Mouse (Mus musculus) heart, postnatal 36 days (tissue): ENCODE results near the gene Gapdhs. TPM values are rescaled to one million over a fixed set of nuclear protein-coding genes. Genes with fewer than 3 reads are reported as not detected.
"Not testable (repeated sequence)": the region's sequence is repeated elsewhere in the genome, so short reads cannot be mapped to it uniquely, and the experiment has no call there.

ENCODE experiments used
- DNase-seq, 2 experiments: peaks; one replicate each; pipeline ENCODE4 v3.0.0; 2021 to 2022
- intact Hi-C: fragments of 180-260 bp; cut with DNase I; formaldehyde crosslinking; loops from one replicate; pipeline ENCODE4 v1.15.1; 2025
- total RNA-seq, 2 experiments: library from RNA; stranded (reverse); gene quantifications; 2 replicates each; pipeline ENCODE4 v1.2.3; 2021

Gene Gapdhs
- total RNA-seq, 2 experiments from 2014 or later, result not detected

DNA sequence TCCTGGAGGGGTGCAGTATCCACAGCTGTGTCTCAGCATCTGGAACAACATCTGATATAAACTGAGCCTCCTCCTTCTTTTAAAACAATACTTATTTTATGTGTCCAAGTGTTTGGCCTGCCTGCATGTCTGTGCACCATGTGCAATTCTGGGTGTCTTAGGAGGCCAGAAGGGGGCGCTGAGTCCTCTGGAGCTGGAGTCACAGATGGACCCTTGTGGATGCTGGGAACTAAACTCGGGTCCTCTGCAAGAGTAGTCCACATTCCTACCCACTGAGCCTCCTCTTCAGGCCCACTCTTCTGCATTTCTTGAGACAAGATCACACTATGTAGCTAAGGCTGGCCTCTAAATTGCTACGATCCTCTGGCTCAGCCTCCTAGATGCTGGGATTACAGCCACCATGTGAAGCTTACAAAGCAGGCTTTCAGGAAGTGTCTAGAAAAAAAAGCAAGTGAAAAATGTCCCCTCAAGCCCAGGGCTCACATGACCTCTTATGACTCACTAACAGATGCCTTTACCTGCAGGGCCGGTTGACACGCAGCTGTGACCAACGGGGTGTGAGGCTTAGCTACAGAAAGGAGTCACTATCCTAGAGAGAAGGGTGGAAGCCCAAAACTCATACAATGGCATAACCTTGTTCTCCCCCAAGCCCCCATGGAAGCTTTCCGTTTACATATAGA is 4.2 kb upstream of the Gapdhs start:
- DNase-seq, result no peak
- intact Hi-C loops, result no loop called here

DNA sequence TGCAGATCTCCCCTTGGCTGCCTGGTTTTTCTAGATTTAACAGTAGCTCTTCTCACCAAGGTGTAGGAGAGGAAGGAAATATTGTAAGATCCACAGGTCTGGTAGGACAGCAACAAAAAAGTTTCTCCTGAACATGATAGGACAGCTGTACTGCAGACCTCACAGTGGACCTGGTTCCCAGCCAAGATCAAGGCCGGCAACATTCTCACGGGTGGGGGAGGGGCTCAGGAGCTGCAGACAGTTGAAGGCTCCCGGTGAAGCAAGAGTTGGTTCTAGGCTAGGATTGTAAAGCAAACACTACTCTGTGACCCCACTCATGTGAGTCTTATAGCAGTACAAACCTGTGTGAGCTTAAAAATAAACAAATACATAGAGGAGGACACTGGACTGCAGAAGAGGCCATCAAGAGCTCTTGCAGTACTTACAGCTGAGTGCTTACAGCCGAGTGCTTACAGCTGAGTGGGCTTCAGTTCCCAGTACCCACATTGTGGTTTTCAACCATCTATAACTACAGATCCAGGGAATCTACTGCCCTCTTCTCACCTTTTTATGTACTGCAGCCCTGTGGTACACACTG is 629 bp upstream of the Gapdhs start:
- intact Hi-C loops, result no loop called here
- DNase-seq, result peak; percentile 22 to 30

DNA sequence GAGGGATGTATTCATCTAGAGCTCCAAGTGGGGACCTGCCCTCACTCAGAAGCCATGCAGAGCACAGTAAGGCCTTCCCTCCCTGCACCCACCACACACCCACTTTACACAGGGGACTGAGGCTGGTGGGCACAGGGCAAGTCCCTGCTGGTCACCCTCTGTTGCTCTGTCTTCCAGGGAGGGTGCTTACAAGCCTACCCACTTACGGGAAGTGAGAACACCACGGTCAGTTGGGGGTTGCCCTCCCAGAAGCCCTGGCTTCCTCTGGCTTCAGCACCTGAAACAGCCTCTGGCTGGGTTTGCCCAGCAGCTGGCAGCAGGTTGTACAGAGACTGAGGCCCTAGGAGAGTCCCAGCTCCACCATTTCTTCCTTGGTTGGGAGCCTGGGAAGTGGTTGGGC is 911 bp downstream of the Gapdhs start:
- intact Hi-C loops, DNase-seq: not testable (repeated sequence)

DNA sequence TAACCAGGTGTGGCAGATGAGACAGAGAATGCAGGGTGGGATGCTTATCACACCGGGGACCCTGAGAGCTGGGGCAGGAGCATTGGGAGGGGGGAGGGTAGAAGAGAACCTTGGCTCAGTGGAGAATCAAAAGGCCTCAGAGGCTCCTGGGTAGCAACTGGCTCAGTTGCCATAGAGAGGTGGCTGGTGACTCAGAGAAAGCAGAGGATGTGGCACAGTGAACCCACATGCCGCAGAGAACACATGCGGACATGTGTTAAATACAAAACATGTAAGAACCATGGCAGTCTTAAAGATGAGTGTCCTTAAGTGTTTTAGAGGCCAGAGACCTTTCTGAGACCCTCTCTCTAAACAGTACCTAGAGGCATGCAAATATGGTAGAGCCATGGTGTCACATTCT is 7.3 kb downstream of the Gapdhs start:
- intact Hi-C loops, result no loop called here
- no peak for DNase-seq

DNA sequence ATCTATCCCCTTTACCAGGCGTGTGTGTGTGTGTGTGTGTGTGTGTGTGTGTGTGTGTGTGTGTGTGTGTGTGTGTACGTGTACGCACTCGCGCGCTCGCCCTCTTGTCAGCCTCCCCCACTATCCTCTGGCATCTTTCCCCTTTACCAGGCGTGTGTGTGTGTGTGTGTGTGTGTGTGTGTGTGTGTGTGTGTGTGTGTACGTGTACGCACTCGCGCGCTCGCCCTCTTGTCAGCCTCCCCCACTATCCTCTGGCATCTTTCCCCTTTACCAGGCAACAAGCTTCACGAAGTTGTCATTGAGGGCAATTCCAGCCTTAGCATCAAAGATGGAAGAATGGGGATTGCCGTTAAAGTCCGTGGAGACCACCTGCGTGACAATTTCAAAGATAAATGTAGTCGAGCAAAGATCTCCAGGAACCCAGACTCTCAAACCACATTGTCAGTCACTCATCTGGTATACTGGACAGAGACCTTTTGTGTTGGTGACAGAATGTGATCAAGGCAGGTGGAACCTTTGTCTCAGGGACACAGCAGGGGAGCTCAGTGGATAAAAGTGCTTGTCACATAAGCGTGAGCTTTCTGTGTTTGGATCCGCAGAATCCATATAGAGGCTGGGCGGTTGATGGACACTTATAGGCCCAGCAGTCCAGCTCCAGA is 13.3 kb downstream of the Gapdhs start:
- intact Hi-C loops, result not testable (repeated sequence)

DNA sequence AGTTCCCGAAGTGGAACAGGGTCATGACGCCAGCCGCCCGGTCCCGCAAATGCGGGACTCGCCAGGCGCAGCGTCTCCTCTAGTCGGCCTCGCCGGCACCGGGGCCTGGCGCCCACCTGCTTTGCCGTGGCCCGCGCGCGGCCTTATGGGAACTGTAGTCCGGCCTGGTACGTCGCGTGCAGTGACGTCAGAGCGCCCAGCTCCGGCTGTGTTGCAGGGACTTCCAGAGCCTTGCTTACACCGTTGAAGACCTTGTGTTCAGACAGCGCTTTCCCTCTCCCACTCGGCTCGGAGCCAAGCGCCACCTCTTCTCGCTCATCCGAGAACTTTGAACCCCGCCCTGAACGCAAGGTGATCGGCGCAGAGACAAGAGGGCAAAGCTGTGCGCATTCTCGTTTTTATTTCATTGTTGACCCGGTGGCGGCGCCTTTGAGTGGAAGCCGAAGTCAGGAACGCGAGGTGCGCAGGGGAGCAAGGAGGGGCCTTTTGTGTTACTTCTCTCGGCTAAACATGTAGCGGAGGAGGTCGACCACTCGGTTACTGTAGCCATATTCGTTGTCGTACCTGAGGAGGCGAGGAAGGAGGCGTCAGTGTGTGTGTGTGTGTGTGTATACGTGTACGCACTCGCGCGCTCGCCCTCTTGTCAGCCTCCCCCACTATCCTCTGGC is 14.0 kb downstream of the Gapdhs start, which contains the start of gene Tmem147:
Tmem147 (minus strand) TSS at position 145 of the 668 bp plus-strand sequence.
- intact Hi-C loops, result loop anchor here (1.0 to 5.0 kb wide), 3 partner anchors 79 to 243 kb away; partner anchors contain the start of genes Fam187b, Lsr, Rbm42 and Usf2
- peak; percentile 96 to 98 for DNase-seq

More for the DNA sequence above, 13.3 kb downstream of the Gapdhs start:
- DNase-seq, result not testable (repeated sequence)

DNA sequence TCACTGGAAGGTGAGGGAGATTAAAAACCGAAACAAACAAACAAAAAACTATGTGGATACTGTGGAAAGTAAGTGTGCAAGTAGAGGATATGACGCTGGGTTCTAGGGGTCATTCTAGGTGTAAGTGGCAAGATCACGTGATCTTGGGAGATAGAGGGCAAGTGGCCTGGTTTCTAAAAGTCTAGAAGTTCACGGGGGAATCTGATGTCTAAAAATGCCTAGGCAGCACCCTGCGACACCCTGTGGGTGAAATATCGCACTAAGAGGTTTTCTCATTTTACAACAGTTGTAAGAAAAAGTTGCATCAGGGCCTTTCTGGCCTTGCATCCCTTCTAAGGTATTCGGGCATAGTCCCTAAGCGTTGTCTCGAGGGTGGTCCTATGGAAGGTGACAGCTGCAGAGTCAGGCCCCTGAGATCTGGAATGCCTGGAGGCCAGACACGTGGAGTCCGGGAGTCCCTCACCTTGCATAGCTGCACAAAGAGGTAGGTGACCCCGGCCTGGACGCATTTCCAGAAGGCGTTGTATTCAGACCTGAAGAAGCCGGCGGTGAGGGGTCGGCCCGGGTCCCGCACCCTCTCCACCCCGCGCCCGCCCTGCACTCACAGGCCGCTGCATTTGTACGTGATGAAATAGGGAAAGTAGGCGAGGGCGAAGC is 14.6 kb downstream of the Gapdhs start:
- intact Hi-C loops, result loop anchor here (1.0 to 5.0 kb wide), 3 partner anchors 79 to 243 kb away; partner anchors contain the start of genes Fam187b, Lsr, Rbm42 and Usf2
- DNase-seq, result no peak

DNA sequence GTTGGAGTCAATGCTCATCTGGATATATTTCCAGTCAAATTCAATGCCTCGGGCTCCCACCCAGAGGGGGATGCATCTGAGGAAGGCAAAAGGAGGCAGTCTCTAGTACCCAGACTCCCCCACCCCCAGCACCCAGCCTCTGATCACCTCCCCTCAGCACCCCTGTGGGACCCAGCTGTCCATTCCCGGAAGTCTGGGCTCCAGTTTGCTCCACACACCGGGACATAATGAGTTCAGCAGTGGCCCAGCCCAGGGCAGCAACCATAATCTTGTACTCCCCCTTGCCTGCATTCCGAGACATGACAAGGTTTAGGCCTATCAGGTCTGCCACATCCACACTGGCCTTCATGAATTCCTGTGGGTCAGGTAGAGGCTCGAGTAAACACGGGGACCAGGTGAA is 15.3 kb downstream of the Gapdhs start:
- DNase-seq, result no peak
- intact Hi-C loops, result loop anchor here (5.0 kb wide), 2 partner anchors 229 to 244 kb away; partner anchors contain the start of genes Fam187b, Lsr and Usf2

DNA sequence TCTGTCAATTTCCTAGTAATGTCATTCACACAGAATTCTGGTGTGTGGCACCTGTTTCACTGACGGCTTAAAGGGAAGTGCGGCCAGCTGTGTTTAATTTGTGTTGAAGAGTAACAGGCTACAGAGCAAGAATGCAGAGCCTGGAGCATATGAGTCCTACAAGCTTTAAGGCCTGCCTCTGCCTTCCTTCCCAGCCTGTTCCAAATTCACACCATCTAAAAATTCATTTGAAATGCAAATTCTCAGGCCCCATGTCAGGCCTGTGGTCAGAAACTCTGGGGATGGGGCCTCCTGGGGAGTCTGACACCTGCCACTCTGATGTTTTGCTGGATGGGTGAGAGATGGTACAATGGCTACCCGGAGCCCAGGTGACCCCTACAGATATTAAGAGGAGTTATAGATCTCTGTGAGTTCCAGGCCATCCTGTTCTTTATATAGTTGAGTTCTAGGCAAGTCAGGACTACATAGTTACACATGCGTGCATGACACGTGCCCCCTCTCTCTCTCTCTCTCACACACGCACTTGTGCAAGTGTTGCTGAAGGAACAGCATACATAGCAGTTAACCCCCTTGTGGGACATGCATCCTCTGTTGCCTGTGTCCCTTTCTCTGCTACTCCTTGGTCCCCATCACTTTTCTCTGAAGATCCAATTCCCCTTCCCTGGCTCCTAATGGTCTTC is 20.1 kb downstream of the Gapdhs start:
- DNase-seq, result no peak
- intact Hi-C loops, result no loop called here

DNA sequence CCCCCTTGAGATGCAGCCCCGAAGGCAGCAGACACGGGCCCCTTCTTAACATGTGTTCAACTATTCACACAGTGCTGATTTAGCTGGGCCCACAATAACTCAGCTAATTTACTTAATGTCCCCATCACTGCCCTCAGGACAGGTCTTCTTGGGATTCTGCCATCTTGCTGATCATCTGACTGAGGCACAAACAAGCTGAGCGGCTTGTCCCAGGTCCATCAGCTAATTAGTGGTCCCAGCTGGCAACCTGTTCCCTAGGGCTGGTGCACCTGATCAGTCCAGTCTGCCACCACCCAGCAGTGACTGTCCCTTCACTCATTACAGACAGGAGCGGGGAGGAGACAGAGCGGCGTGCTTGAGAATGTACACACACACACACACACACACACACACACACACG is 22.2 kb downstream of the Gapdhs start:
- DNase-seq, result no peak
- intact Hi-C loops, result no loop called here

DNA sequence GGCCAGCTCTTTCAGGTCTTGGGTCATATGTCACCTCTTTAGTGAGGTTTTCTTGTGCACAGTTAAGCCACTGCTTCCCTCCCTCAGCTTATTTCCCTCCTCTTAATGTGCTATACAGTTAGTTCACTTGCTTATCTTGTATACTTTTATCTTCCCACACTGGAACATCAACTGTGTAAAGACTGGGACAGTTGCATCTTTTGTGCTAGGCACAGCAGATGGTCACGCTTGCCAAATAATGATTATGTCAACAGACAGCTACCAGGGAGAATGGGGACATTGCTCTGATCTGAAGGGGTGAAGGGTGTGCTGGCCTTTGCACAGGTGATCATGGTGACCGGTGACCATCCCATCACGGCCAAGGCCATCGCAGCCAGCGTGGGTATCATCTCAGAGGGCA is 23.8 kb downstream of the Gapdhs start:
- intact Hi-C loops, result no loop called here

DNA sequence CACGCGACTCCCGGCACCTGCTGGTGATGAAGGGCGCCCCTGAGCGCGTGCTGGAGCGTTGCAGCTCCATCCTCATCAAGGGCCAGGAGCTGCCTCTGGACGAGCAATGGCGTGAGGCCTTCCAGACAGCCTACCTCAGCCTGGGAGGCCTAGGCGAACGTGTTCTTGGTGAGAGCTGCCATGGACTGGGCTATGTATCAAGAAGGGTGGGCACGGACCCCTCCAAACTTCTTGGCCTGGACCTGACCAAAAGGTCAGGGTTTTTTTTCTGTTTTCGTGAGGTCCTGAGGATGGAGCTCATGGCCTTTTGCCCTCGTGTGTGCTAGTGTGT is 25.8 kb downstream of the Gapdhs start:
- intact Hi-C loops, result no loop called here
- DNase-seq, result no peak

More for the DNA sequence above, 23.8 kb downstream of the Gapdhs start:
- no peak for DNase-seq

DNA sequence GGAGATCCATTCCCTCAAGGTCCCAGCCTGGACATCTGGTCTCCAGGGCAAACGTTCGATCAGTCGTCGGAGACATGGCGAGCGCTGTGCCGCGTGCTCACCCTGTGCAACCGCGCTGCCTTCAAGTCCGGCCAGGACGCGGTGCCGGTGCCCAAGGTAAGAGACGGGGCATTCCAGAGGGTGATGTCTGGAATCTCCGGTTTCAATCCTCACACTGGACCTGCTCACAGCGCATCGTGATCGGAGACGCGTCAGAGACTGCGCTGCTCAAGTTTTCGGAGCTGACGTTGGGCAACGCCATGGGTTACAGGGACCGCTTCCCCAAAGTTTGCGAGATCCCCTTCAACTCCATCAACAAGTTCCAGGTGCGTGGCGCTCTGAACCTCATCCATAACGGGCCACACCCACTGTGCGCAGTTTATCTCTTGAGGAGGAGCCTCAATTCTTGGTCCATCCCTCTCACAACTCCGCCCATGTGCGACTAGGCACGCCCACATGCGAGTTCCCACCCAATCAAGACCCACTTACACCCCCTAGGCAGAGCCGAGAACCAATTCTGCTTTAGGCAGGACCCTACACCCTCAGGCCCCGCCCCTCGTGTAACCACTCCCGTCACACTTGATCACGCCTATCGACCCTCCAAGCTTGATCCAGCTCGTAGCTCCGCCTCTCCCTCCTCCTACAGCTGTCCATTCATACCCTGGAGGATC is 26.3 kb downstream of the Gapdhs start:
- intact Hi-C loops, result no loop called here
- DNase-seq, result peak; percentile 25 to 30

DNA sequence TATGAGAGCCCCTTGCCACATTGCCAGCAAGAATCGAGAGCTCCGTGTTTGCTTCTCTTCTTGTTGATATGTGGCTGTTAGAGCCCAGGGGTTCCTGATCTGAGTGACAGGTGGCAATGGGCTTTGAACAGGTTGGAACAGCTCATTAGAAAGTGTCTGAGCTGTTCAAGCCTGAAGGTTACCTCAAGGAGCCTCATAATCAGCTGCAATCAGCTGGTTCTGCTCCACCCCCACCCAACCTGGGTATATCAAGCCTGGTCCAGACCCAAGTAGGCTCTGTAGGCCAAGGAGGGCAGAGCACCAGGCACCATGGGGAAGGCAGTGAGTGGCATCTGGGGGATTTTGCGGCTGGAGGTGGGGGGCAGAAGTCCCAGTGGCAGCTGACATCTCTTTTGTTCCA is 31.5 kb downstream of the Gapdhs start, which contains the start of gene Atp4a:
Atp4a (plus strand) TSS at position 268 of the 400 bp plus-strand sequence.
- intact Hi-C loops, result no loop called here
- no peak for DNase-seq

DNA sequence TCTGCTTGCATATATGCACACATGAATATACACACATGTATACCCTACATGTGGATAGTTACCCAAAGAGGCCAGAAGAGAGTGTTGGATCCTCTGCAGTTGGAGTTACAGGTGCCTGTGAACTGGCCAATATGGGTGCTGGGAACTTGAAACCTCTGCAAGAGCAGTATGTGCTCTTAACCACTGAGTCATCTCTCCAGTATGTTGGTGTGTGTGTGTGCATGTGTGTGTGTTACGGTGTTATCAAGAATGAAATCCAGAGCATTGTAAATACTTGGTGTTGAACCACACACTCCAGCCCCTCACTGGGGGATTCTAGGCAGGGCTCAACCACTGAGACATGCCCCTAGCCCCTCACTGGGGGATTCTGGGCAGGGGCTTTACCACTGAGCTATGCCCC is 36.0 kb downstream of the Gapdhs start:
- DNase-seq, result no peak
- intact Hi-C loops, result no loop called here

DNA sequence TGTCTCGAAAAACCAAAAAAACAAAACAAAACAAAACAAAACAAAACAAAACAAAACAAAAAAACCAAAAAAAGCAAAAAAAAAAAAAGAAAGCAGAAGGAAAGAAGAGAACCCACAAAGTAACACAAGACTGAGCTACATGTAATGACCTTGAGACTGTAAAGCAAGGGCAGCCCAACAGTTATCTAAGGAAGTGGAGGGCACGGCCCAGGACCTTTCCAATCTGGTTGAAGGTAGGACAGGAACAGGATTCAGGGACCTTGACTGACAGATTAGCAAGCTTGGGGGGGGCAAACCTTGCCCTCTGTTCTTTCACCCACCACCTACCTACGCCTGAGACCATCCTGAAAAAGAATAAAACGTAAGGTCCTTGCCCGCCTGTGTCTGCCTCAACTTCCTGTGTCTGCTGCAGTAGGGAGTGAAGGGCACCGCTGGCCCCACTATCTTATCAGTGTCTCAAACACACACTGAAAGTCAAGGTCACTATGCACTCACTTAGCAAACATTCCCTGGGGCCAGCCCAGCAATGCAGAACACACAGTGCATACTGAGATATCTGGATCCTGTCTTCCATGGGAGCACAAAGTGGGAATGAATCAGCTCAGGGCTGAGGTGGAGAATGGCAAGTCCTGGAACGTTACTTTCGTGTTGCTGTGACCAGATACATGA is 37.1 kb downstream of the Gapdhs start:
- peak in 1 of 2 experiments; percentile 11 for DNase-seq
- intact Hi-C loops, result no loop called here

DNA sequence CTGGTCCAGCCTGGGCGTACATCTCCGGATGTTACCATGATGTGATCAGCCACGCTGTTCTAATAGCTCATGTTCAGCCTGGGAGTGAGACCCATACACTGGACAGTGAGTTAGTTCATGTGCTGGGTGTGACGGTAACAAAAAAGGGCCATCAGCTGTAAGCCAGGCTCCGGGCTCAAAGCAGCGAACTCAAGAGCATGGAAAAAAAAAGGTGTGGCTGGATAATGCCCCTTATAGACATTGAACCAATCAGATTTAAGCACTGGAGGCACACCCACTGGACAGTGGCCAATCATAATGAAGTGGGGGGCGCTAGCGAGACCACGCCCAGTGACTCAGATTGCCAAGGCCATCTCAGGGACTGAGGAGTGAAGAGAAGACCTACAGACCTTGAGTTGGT is 44.9 kb downstream of the Gapdhs start, which contains the start of gene 2200002J24Rik:
2200002J24Rik (plus strand) TSS at position 338 of the 400 bp plus-strand sequence.
- no peak for DNase-seq
- intact Hi-C loops, result no loop called here

DNA sequence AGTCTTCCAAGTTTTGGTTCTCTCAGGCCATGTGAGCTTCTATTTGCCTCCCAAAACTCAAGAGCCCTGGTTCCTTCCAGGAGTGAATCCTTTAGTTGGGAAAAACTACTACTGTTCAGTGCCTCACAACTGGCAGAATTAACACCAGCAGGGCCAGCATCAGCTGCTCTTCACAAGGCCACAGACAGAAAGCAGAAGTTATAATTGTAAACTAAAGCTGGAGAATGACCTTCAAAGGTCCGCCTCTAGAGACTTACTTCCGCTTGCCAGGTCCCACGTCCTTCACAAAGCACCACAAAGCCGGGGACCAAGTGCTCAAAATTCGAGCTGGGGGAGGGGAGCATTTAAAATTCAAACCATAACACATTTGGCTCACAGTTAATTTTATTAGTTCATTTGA is 45.4 kb downstream of the Gapdhs start:
- no peak for DNase-seq
- intact Hi-C loops, result no loop called here

DNA sequence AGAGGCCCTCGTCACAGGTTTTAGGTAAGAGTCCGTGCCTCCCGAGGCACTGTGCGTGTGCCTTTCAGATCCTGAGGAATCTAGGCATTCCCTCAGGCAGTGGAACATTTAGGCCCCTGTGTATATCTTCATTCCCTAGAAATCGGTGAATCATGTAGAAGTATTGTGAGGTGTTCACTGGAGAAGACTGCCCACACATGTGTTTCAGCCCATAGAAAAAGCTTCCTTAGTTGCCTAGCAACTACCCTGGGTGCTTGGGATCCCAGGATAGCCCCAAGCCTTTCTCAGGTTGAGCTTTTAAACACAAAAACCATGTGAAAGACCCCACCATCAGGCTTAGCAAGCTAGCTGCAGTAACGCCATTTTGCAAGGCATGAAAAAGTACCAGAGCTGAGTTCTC is 55.2 kb downstream of the Gapdhs start:
- intact Hi-C loops, result no loop called here
- no peak for DNase-seq
